Mouse (Mus musculus) ovary, postnatal 10 days (tissue): ENCODE data around the gene Odc1.

Experiments used
- DNase-seq: peaks from one replicate; pipeline ENCODE4 v3.0.0; 2022; ENCODE audit warnings: low spot score

Odc1 gene

DNA sequence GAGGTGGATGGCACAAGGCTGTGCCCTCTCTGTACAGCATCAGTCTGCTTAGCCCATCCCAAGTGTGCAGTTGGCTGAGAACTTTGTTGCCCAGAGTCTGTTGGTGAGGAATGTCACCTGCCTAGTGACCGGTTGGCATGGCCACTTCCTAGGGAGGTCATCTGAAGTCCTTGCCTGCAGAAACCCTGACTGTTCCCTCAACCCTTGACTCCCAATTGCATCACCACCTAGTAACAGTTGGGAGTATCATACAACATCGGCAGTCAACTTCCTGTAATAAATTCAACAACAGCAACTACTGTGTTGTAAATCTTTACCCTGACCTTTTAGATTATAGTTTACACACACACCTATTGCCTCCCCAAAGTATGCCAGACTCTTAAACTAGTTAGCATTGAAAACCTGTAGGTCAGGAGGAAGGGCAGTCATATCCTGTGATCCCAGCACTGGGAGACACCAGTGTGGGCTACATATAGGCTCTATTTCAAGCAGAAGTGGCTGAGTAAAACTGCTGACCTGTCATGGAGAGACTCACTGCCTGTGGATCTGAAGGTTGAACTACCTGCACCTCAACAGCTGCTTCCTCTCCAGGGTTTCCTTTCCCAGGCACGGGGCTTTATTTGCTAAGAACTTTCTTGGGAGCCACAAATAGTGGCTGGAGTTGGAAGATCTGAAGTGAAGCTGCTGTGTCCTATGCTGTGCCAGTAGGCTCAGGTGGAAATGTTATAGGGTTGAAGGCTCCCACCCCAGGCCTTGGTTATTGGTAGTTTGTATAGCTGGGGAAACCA is 6.8 kb downstream of the Odc1 start:
- DNase-seq, result no peak

DNA sequence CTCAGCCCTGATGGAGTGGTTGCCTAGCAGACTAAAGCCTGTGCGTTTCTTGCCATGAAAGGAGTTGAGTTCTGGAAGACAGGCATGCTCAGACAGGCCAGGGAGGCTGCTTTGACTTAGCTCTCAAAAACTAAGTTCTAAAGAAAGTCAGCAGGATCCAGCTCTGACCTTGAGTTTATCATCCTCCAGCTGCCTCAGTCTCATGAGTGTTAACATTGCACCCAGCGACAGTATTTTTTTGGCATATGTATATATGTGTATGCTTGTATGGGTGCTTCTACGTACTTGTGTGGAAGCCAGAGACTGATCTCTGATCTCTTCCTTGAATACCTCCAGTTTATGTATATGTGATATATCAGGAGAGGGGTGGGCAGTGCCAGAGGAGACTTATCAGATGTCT is 7.8 kb downstream of the Odc1 start:
- no peak for DNase-seq

DNA sequence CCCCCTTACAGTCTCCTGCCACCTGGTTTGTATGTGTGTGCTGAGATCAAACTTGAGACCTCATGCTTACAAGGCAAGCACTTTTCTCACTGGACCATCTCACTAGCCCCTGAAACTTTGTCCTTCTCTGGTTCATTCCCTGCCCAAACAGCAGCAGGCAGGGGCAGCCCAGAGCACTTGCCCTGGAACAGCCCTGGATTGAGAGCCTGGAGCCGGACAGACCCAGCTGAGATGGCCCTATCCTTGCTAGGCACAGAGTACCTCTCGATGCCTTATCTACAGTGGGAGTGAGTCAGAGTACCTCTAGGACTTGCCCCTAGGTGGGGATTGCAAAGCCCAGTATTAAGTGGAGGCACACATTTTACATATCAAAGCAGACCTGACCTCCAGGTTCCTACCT is 8.4 kb downstream of the Odc1 start:
- DNase-seq, result no peak

DNA sequence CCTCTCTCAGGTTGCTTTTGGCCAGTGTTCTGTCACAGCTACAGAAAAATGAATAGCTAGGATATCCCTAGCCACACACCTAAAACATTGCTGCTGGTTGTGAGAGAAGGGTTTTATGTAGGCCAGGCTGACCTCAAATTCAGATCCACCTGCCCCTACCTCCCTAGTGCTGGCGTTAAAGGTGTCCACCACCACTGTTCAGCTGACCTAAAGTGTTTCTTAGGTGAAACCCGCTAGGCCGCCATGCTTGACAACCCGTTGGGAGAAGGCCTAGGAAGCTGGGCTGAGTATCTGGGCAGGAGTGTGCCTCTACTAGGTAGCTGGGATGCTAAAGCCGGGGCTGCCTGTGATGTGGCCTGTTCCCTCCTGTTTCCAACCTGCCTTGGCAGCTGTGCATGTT is 9.0 kb downstream of the Odc1 start:
- DNase-seq, result no peak

DNA sequence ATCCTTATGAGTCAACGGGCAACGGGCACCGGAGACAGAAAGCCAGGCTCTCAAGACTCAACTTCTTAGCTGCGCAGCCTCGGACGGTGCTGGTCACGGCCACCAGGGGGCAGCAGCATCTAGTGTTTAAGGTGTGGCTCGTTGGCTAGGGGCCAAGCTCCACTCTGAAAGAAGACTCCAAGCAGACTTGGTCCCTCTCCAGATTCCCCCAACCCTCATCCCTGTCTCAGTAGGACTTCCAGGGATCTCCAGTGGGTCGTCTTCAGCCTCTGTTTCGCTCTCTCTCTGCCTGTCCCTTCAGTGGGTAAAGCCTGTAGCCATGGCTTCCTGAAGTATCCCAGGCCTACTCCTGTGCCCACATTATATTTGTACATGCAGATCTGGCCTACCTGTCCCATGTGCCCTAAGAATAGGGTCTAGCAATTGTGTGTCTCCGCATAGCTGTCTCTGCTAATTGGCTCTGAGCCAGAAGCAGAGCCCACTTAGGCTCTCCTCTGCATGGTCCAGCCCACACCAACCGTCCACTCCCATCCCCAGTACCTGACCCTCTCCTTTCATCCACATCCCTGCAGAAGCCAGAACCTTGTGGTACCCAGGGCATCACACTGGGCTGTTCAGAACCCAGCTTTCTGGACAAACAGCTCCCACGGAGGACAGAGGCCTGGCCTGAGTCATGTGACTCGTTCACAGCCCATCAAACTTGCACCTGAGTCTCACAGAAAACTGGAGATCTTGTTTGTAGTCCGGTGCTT is 9.8 kb downstream of the Odc1 start:
- peak; percentile 89 for DNase-seq

DNA sequence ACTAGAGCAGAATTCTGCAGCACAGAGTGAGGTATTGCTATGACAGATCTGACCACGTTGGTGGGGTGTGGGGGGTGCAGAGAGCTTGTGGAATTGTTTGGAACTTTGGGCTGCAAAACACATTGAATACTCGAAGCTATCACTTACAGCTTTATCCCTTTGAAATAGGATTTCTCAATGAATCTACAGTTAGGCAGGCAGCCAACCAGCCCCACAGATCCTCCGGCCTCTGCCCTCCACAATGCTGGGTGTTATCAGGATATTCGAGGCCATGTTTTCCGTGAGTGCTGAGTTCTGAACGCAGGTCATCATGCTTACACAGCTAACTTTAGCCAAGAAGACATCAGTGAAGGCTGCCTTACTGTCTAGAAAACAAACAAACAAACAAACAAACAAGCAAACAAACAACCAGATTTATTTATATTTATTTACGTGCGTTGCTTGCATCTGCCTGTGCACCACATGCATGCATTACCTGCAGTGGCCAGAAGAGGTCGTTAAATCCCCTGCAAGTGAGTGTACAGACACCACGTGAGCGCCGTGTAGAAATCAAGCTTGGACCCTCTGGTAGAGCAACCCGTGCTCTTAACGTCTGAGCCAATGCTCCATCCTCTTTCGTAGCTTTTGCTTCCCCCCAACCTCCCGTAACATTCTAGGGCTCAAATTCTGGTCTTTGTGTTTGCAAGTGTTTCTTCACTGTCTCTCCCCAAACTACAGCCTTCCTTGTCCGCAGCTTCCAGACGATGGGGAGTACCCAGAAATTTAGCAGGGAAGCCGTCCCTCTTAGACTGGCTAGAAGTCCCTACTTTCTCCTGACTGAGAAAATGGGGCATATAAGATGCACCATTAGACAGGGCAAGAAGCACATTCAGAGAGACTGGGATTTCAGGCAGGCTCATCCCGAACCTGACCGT is 12.1 kb downstream of the Odc1 start:
- DNase-seq, result peak; percentile 52

DNA sequence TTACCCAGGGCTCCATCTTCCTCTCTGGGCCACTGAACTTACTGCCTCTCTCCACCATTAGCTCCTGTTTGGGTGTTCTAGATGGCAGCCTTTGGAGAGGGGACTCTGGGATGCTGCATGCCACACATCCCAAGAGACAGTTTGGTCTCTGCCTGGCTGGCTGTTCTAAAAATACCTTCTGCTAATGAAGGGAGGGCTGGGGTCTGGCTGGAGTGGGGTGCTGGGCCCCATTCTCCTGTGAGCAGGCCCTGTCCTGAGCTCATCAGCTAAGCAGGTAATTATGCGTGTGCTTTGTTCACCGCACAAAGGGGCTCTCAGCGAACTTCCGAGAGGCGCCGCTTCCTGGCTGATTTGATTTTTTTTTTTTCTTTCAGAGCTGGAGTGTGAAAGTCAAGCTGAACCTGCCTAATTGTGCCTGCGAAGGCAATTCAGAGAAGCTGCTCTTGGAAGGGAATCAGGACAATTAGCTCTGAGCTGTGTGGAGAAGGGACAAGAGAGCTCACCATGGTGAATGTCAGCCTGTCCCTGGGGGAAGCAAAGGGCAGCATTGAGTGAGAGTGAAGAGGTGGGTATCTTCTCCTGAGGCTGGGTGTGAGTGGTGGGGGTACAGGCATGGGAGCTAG is 12.9 kb downstream of the Odc1 start:
- no peak for DNase-seq

DNA sequence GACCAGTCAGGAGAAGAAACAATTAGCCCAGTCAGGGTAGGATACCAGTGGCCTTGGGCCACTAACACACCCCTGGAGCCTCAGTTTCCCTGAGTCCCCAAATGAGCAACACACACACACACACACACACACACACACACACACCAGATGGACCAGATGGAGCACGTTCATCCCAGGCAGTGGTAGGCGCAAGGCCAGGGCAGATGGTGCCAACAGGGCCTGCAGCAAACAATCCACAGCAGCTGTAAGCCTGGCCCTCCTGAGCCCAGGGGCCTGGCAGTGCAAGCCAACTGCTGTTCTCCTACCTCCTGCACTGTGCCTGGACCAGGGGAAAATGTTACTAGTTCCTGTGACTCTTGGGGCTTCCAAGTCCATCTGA is 13.4 kb downstream of the Odc1 start:
- no peak for DNase-seq

DNA sequence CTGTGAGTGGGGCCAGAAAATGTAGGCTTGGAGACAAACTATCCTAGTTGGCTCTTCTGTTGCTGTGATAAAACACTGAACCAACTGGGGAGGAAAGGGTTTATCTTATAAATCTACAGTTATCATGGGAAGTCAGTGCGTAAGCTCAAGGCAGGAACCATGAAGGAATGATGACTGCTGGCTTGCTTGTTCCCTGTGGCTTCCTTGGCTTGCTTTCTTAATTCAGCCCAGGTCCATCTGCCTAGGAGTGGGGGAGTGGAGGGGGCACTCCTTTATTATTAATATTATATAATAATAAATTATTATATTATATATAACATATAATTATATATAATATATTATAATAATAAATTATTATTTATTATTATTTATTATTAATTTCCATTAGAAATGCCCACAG is 17.8 kb downstream of the Odc1 start:
- DNase-seq, result no peak

DNA sequence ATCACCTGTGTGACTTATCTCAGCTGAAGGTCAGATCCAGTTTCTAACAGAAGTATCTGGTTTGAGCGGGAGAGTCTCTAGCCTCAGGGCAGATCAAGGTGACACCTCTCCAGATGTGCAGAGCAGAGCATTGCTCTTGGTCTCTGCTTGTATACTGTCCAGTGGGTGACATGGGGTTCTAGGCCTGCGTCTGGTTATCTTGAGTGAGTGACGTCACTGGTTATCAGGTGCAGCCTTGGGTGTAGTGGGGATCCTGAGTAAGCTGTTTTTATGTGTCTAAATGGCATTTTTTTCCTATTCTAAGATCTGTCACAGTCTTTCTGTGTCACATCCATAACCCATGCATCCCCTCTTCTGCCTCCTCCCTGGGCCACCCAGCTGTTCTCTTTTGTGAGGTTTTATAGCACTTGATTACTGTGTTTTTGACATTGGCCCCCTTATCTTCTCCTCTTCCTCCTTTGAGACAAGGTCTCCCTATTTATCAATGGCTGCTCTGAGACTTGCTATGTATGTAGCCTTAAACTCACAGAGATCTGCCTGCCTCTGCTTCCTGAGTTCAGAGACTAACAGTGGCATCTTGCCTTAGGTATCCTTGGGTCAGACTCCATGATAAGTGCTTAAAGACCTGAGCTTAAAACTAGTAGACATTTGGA is 20.9 kb downstream of the Odc1 start:
- DNase-seq, result no peak

DNA sequence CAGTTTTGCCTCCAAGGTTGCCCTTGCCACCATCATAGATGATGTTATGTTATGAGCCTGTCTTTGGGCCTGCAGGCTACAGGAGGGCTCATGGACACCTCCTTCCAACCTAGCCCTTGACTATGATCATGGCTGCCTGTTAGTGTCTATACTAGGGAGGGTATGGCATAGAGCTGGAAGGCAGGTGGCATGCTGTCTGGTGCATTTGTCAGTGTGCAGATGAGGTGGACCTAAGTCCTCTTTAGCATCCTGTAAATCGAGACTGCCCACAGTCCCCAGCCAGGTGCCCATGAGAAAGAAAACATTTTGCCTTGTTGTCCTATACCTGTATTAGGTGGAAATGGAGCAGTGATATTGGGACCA is 21.4 kb downstream of the Odc1 start:
- DNase-seq, result no peak

DNA sequence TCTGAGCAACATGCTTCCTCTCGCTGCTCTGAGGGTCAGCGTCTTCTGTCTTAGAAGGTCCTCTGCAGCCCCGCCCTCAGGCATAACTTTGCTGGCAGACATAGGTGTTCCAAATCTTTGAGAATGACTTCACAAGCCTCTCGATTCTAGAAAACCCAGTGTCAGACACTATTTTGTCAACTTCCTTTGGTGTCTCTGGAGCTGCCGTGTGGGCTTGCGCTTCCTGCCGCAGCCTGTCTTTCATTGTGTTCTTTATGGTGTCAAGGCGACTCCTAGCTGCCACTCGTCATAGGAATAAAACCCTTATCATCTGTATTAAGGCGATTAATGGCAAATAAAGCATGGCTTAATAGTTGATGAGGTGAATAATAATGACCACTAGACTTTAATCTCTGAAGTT is 24.0 kb downstream of the Odc1 start:
- no peak for DNase-seq

DNA sequence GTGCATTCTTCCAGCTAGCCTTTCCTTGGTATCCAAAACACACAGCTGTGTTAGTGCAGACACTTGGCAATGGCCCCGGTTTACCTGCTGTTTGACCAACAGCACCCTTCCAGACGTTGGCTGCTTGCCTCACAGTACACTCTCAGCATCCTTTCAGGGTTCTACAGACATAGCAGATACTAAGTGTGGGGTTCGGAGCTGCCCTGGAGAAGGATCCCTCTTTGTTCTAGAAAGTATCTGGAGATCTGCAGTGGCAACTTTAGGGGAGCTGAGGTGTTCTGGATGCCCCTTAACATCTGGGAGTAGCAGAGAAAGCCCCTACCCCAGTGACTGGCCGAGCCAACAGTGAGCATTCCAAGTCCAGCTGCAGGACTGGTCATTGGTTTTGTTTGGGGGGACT is 30.0 kb downstream of the Odc1 start:
- DNase-seq, result no peak

DNA sequence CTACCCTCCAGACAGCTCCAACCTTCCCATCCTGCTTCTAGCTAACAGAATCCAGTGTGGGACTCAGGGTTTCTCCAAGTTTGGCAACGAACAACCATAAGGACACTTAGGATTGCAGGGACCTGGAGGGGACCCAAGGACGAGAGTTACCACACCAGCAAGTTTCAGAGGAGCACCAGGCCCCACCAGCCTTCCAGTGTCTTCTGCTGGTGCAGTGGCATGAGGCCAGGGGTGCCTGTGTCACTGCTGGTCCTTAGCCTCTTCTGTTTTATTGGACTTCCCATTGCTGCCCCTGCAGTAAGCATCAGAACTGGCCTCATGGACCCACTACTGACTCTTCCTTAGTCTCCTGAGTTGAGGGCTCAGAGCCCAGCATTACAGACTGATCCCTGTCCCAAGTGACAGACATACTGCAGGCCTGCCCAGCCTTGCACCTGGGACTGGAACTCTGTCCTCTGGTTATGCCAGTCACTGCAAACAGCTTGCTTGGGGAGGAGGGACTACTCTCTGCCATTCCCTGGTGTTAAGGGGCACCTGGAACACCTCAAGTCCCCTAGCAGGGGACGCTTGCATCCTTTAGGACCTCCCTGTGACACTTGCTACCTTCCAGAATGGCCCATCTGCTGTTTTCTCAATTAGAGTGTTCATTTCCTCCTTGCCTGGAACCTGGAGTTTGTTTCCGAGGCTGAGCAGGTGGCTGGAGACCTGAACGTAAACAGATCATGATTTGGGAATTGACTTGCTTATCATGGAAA is 30.7 kb downstream of the Odc1 start:
- no peak for DNase-seq

DNA sequence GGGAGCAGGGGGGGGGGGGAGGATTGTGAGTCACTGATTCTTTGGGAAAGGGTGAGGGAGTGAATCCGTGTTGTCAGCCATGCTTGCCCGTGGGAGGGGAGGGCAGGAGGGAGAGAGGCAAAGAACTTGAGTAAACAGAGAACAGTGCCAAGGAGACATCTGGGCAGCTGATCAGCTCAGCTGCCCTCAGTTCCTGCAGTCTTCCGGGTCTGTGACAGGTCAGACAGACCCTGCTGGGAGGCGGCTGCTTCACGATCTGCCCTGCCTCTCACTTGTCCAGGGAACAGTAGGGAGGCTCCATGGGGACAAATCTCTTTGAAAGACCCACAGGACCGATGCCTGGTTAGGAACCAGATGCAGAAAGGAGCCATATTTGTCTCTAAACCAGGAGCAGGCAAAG is 31.4 kb downstream of the Odc1 start:
- no peak for DNase-seq

DNA sequence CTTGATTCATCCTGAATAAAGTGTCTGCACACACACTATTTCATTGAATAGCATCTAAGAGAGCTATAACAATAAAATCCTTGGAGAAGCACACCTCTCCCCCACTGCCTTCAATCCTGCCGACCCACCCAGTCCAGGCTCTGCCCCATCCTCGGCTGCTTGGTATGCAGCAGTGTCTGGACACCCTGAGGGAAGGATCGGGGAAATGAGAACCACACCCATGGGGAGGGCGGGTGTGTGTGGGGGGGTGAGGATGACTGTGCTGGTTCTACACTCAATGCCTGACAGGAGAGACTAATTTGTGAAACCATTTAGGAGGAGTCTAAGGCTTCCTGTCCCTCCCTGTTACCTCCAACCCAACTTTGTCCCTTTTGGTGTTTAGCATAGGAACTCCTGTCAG is 34.0 kb downstream of the Odc1 start:
- DNase-seq, result no peak

DNA sequence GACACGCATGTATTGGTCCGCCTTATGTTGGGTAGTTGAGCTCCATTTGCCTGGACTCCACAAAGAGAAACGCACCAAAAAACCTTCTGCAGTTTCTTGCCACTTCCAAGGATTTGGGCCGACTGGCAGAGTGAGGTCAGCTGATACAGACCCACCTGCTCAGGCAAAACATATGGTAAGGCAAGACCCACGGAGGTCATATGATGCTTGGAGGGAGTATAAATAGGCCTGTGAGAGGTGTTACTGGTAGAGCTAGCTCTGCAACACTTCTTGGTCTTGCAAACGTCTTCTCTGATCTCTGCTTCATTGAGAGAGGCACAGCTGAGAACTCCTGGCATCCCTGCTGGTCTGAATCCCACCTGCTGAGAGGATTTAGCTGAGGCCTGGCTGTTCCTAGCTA is 36.4 kb downstream of the Odc1 start:
- DNase-seq, result no peak

DNA sequence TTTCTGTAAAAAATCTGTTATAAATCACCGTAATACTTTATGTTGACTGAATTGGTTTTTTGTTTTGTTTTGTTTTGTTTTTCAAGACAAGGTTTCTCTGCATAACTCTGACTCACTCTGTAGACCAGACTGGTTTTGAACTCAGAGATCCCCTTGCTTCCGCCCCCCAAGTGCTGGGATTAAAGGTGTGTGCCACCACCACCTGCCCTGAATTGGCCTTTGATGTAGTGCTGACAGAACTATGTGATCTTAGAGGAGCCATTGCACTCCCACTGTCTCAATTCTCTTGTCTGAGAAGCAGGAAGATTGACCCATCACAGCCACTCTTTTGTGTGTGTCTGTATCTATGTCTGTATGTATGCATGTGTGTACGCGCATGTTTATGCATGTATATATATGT is 37.8 kb downstream of the Odc1 start:
- no peak for DNase-seq

DNA sequence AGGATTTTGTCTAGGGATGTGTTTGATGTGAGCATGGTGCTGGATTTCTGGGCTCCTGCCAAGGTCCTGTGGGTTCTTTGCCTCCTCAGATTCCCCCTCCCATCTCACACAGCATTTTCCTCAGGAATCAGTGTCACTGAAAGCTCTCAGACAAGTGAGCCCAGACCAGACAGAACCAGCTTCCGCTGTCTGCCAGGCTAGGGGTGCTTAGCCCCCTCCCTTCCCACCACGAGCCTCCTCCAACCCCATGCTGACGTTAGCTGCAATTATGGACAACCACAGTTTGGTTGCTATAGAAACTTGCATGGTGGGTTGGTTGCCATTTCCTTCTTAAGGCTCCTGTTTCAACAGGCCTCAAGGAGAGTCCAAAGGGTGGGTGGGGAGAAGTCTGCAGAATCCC is 39.3 kb downstream of the Odc1 start:
- DNase-seq, result no peak

DNA sequence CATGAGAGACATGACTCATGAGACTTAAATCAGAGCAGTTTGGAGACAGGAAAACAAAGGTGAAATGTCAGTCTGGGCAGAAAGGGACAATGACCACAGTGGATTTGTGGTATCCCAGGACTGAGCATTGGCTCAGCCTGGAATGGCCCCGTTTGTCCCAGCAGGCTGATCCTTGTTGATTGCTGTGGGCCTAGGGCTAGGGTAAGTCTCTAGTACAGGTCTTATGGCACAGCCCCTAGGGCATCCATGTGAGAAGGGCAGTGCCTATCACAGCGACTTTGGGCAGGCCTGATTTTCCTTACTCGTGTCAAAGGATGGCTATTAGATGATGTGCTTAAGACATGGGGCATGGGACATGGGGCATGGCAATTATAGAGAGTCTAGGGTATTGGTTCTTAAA is 41.4 kb downstream of the Odc1 start:
- DNase-seq, result no peak

DNA sequence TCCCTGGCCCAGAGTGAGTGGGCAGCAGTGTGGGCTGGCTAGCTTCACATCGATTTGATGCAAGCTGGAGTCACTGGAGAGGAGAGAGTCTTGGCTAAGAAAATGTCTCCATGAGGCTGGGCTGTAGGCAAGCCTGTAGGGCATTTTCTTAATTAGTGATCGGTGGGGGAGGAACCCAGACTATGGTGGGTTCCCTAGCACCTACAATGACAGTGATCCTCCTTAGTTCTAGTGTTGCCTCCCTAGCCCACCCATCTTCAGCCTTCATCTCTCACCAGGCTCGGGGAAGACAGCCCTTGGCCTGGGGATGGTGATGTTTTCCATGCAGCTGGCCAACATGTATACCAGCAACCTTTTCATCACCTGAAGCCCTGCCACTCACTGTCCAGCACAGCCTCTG is 43.8 kb downstream of the Odc1 start:
- DNase-seq, result no peak
